Mouse (Mus musculus) limb, embryonic 12.5 days (tissue): Measurements from ENCODE around the gene Akp3. TPM values are rescaled to one million over a fixed set of nuclear protein-coding genes. Genes with fewer than 3 reads are reported as not detected.

Experiments
- polyA plus RNA-seq: library from polyadenylated mRNA; unstranded; fragments of >200 nt; fragmentation: Nextera tagmentation; extraction: Ambion mirVana; gene quantifications from 2 replicates; pipeline ENCODE4 v1.2.1, GENCODE M21; 2016

Gene Akp3
- polyA plus RNA-seq, 1 experiment from 2014 or later = not detected

Other genes with a start within 250 kb of the Akp3 start
- not detected in 2 replicates for gene Alppl2, start 35.0 kb upstream of the Akp3 start, polyA plus RNA-seq
- not detected in 2 replicates for gene Alpi, start 23.4 kb upstream of the Akp3 start, polyA plus RNA-seq
- 0.29 and 0.56 TPM in 2 replicates for gene Ecel1, start 31.5 kb downstream of the Akp3 start, polyA plus RNA-seq
- gene Prss56, start 58.3 kb downstream of the Akp3 start, polyA plus RNA-seq = not detected in 2 replicates
- 1.7 and 3.0 TPM in 2 replicates for gene Chrnd, start 65.6 kb downstream of the Akp3 start, polyA plus RNA-seq
- 10.4 and 11.8 TPM in 2 replicates for gene Chrng, start 79.7 kb downstream of the Akp3 start, polyA plus RNA-seq
- gene Eif4e2, start 88.9 kb downstream of the Akp3 start, polyA plus RNA-seq = 170 and 171 TPM in 2 replicates
- 0.37 and 0.43 TPM in 2 replicates for gene Efhd1, start 139.4 kb downstream of the Akp3 start, polyA plus RNA-seq
- gene Gigyf2, start 202.0 kb downstream of the Akp3 start, polyA plus RNA-seq = 57.5 and 62.5 TPM in 2 replicates